ENCODE assay signal across 11 mouse cellular contexts in genomic region chr8:41549220-41550094, GRCm38 (mm10).
DNase-seq lines count a peak whose midpoint lies in the region; ATAC-seq and TF ChIP-seq lines count a peak whose summit lies in the region.
"Had no signal": no experiment of that assay in that cellular context is flagged by ENCODE, and none has a peak within 500 bp of the region (broad histone marks: within the 10 kb centered on the region; RNA-seq: fewer than 3 reads in every experiment).

No protein-coding gene starts in this region.

- WGBS in forebrain, embryonic 14.5 days = 81% methylated on average over 25 of the region's 25 CpGs
- 84% methylated on average over 25 of the region's 25 CpGs for WGBS in forebrain, embryonic 10.5 days

- no peak overlapping the region for H3K27ac ChIP-seq in forebrain, embryonic 14.5 days (ENCODE audit: low read depth, low read length)
- no peak overlapping the region for H3K27ac ChIP-seq in forebrain, embryonic 10.5 days
- H3K27ac ChIP-seq in layer of hippocampus, adult 2 months = no peak overlapping the region
- H3K27ac ChIP-seq in testis, adult 2 months (ENCODE audit: control insufficient read depth, insufficient read depth, low read depth, low read length) = peak overlapping the region; percentile 77

- H3K9me3 ChIP-seq in forebrain, embryonic 14.5 days (replicated peaks; ENCODE audit: control insufficient read depth, low read length) = no peaks in the 10 kb centered on the region
- no peaks in the 10 kb centered on the region for H3K9me3 ChIP-seq in forebrain, embryonic 10.5 days
- H3K9me3 ChIP-seq: heart, embryonic 12.5 days had no signal

- peak; percentile 20; the same call in 1 of the 2 replicates for ATAC-seq in forebrain, embryonic 14.5 days

- no peak overlapping the region for H3K4me2 ChIP-seq in forebrain, embryonic 14.5 days (ENCODE audit: low read length)
- H3K4me2 ChIP-seq: heart, embryonic 12.5 days had no signal

- H3K4me1 ChIP-seq in forebrain, embryonic 14.5 days (ENCODE audit: control insufficient read depth, insufficient read depth, low read length) = no peaks in the 10 kb centered on the region
- peaks cover 14% of the 10 kb centered on the region; the same call in 1 of the 2 replicates for H3K4me1 ChIP-seq in forebrain, embryonic 10.5 days
- H3K4me1 ChIP-seq in testis, adult 2 months (ENCODE audit: control insufficient read depth, insufficient read depth, low read length) = peaks cover 2% of the 10 kb centered on the region
- H3K4me1 ChIP-seq: heart, embryonic 12.5 days had no signal

- TF ChIP-seq POLR2A in testis, adult 2 months (IDR thresholded peaks at IDR 0.05; ENCODE audit: control insufficient read depth, low read depth, low read length) = no peak

- no peaks in the 10 kb centered on the region for H3K36me3 ChIP-seq in forebrain, embryonic 14.5 days (ENCODE audit: control insufficient read depth, insufficient read depth, low read length)
- no peaks in the 10 kb centered on the region for H3K36me3 ChIP-seq in forebrain, embryonic 10.5 days (replicated peaks)
- H3K36me3 ChIP-seq in testis, adult 2 months (ENCODE audit: control insufficient read depth, insufficient read depth, low read length) = no peaks in the 10 kb centered on the region
- H3K36me3 ChIP-seq: heart, embryonic 12.5 days had no signal

- no peak for TF ChIP-seq CTCF in layer of hippocampus, adult 2 months (conservative IDR thresholded peaks at IDR 0.05)
- no peak for TF ChIP-seq CTCF in testis, adult 2 months (IDR thresholded peaks at IDR 0.05; ENCODE audit: control insufficient read depth, insufficient read depth, insufficient replicate concordance, low read depth, low read length)

- DNase-seq in forebrain, embryonic 14.5 days (ENCODE audit: low spot score) = peak; percentile 4
- DNase-seq in forebrain, embryonic 10.5 days (ENCODE audit: extremely low spot score, low spot score) = no peak
- DNase-seq in layer of hippocampus, adult 2 months (ENCODE audit: low spot score in 2 of 2) = no peak
- no peak for DNase-seq in layer of hippocampus, adult 11-12 months (ENCODE audit: low spot score)
- DNase-seq in testis, postnatal 14 days (ENCODE audit: low spot score) = no peak
- DNase-seq in thymus, postnatal 10 days (ENCODE audit: low spot score in 2 of 2) = no peak
- DNase-seq in B cell, adult 2 months = no peak
- DNase-seq: adrenal gland, postnatal 36 days had no signal

- no peaks in the 10 kb centered on the region for H3K27me3 ChIP-seq in forebrain, embryonic 14.5 days (replicated peaks; ENCODE audit: control insufficient read depth, insufficient read depth, low read length)
- no peaks in the 10 kb centered on the region for H3K27me3 ChIP-seq in forebrain, embryonic 10.5 days (ENCODE audit: poor library complexity, severe bottlenecking)
- H3K27me3 ChIP-seq in testis, adult 2 months (ENCODE audit: control insufficient read depth, insufficient read depth, low read length) = no peaks in the 10 kb centered on the region
- H3K27me3 ChIP-seq: heart, embryonic 12.5 days had no signal

- H3K9ac ChIP-seq in forebrain, embryonic 14.5 days (ENCODE audit: low read length) = no peak overlapping the region
- H3K9ac ChIP-seq: heart, embryonic 12.5 days had no signal

- H3K4me3 ChIP-seq in forebrain, embryonic 14.5 days (ENCODE audit: low read depth, low read length) = no peak overlapping the region
- H3K4me3 ChIP-seq in forebrain, embryonic 10.5 days = no peak overlapping the region
- H3K4me3 ChIP-seq in layer of hippocampus, adult 2 months = peak overlapping the region; percentile 28; the same call in 1 of the 2 replicates
- H3K4me3 ChIP-seq in testis, adult 2 months (ENCODE audit: control insufficient read depth, low read depth, low read length) = peak overlapping the region; percentile 82
- H3K4me3 ChIP-seq: heart, embryonic 12.5 days; myocyte had no signal

Comparison
In these comparisons a context has a peak if more than half of its experiments do, and no peak if none do; other contexts are left out.
1. H3K4me3 ChIP-seq: peak in layer of hippocampus, adult 2 months (single experiment) and testis, adult 2 months (single experiment); none in forebrain, embryonic 14.5 days (single experiment) and forebrain, embryonic 10.5 days (single experiment).